Mouse (Mus musculus) lung, adult 2 months (tissue): Measurements from ENCODE around the gene Gm45213.

Experiments used
- CTCF ChIP-seq: fragments of 200-500 bp; IDR thresholded peaks from 2 replicates; pipeline ENCODE4 v1.5.1; 2011; ENCODE audit warnings: mild to moderate bottlenecking, low read length, control low read depth; ENCODE audit not compliant: insufficient read depth
- POLR2A ChIP-seq: fragments of 200-500 bp; IDR thresholded peaks from 2 replicates; pipeline ENCODE4 v1.6.1; 2011; ENCODE audit warnings: low read depth, mild to moderate bottlenecking, control low read depth, low read length, borderline replicate concordance; ENCODE audit errors: extremely low read depth

DNA sequence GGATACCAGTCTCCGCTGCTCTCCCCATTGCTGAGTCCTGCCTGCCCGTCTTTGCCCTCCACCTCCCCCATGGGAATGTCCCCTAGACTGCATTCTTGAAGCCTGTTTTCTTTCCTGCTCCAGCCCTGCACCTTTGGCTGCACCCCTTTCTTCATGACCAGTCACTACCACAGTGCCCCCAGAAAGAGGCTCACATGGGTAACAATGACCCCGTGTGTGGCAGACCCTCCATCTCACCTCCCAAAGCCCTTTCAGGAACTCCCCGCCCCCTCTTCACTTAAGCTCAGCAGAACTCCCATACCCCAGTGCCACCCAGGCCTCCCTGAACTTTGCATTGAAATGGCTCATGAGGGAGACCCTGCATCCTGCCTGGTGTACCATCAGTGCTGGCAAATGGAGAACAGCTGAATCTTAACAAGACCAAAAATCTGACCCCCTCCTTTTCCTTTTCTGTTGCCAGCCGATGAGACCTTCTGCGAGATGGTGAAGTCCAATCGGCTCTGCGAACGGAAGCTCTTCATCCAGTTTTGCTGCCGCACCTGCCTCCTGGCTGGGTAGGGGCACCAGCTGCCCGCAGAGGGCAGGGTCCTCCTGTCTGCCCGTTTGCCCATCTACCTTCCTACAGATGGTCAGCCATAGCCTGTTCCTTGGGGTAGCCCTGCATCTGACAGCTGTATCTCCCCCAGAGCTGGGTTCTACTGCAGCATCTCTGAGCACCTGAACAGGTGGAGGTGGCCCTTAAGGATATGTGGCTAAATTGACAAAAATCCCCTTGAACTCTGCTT, 5.2 kb downstream of the Gm45213 start:
- TF ChIP-seq CTCF, result no peak
- TF ChIP-seq POLR2A, result no peak
